Mouse (Mus musculus) layer of hippocampus, adult 2 months (tissue): ENCODE measurements around the gene Kcnh2. TPM values are rescaled to one million over a fixed set of nuclear protein-coding genes. Genes with fewer than 3 reads are reported as not detected.
A peak's percentile ranks its signal among the peaks of the same experiment; 100 is the strongest.

ENCODE experiments used
- DNase-seq, 2 experiments: peaks; one replicate each; pipeline ENCODE4 v3.0.0; 2022; ENCODE audit warnings: low spot score in 2 of 2
- H3K27ac ChIP-seq: fragments of 200-600 bp; 2 replicates; pipeline ENCODE4 v1.8.1; 2022
- H3K4me3 ChIP-seq: fragments of 200-600 bp; 2 replicates; pipeline ENCODE4 v1.8.1; 2022; ENCODE audit warnings: mild to moderate bottlenecking
- CTCF ChIP-seq: fragments of 200-600 bp; conservative IDR thresholded peaks from 2 replicates; pipeline ENCODE4 v1.8.1; 2022; ENCODE audit warnings: antibody characterized with exemption, mild to moderate bottlenecking, moderate library complexity
- total RNA-seq, 2 experiments: library from RNA; stranded (reverse); gene quantifications; 2 replicates each; pipeline ENCODE4 v1.2.3; 2021

Gene Kcnh2
- total RNA-seq, 2 experiments from 2014 or later: 21.7 to 23.6 TPM

GRCm38 (mm10) chr5:24387264-24388241 is 36.1 kb upstream of the Kcnh2 start:
- DNase-seq: peak; percentile 56 to 57
- peak overlapping the region; percentile 4; the same call in 1 of the 2 replicates for H3K27ac ChIP-seq

GRCm38 (mm10) chr5:24385887-24386550 is 34.6 kb upstream of the Kcnh2 start:
- TF ChIP-seq CTCF: no peak
- no peak for DNase-seq
- Histone ChIP-seq H3K4me3 (no peak overlapping the region), H3K27ac (no peak overlapping the region)

More at GRCm38 (mm10) chr5:24387264-24388241, 36.1 kb upstream of the Kcnh2 start:
- TF ChIP-seq CTCF: peak; percentile 54
- peak overlapping the region; percentile 55 for H3K4me3 ChIP-seq

GRCm38 (mm10) chr5:24385374-24385773 is 34.0 kb upstream of the Kcnh2 start:
- no peak for TF ChIP-seq CTCF
- peak overlapping the region; percentile 84; the same call in 1 of the 2 replicates for H3K27ac ChIP-seq

GRCm38 (mm10) chr5:24384407-24384806 is 33.0 kb upstream of the Kcnh2 start:
- Histone ChIP-seq H3K27ac (peak overlapping the region; percentile 84; the same call in 1 of the 2 replicates), H3K4me3 (peak overlapping the region; percentile 75)
- DNase-seq: peak in 1 of 2 experiments; percentile 63
- no peak for TF ChIP-seq CTCF

More at GRCm38 (mm10) chr5:24385374-24385773, 34.0 kb upstream of the Kcnh2 start:
- DNase-seq: no peak
- no peak overlapping the region for H3K4me3 ChIP-seq

- Histone ChIP-seq H3K4me3 (peak overlapping the region; percentile 75), H3K27ac (peak overlapping the region; percentile 84)
- TF ChIP-seq CTCF: peak; percentile 75
- DNase-seq: peak; percentile 88 to 90
These were observed 31.8 kb upstream of the Kcnh2 start for GRCm38 (mm10) chr5:24383026-24383859.

- Histone ChIP-seq H3K27ac (no peak overlapping the region), H3K4me3 (no peak overlapping the region)
- DNase-seq: no peak
- TF ChIP-seq CTCF: no peak
These were observed 30.6 kb upstream of the Kcnh2 start for GRCm38 (mm10) chr5:24381988-24382387.

- H3K27ac ChIP-seq: no peak overlapping the region
- TF ChIP-seq CTCF: no peak
- no peak for DNase-seq
- no peak overlapping the region for H3K4me3 ChIP-seq
These were observed 30.1 kb upstream of the Kcnh2 start for GRCm38 (mm10) chr5:24381486-24381885.

GRCm38 (mm10) chr5:24380499-24380898 is 29.1 kb upstream of the Kcnh2 start:
- no peak for DNase-seq
- TF ChIP-seq CTCF: no peak
- no peak overlapping the region for H3K27ac ChIP-seq
- no peak overlapping the region for H3K4me3 ChIP-seq

- TF ChIP-seq CTCF: no peak
- H3K4me3 ChIP-seq: no peak overlapping the region
- no peak overlapping the region for H3K27ac ChIP-seq
- no peak for DNase-seq
These were observed 28.1 kb upstream of the Kcnh2 start for GRCm38 (mm10) chr5:24379501-24379900.

GRCm38 (mm10) chr5:24378700-24379099 is 27.3 kb upstream of the Kcnh2 start:
- no peak for DNase-seq
- H3K27ac ChIP-seq: no peak overlapping the region
- no peak for TF ChIP-seq CTCF
- H3K4me3 ChIP-seq: no peak overlapping the region

- H3K27ac ChIP-seq: no peak overlapping the region
- no peak overlapping the region for H3K4me3 ChIP-seq
- DNase-seq: no peak
- no peak for TF ChIP-seq CTCF
These were observed 23.4 kb upstream of the Kcnh2 start for GRCm38 (mm10) chr5:24374666-24375328.

- no peak for TF ChIP-seq CTCF
- H3K27ac ChIP-seq: 0 out of 2 replicates have a peak overlapping the region, but pooled peaks have one; percentile 12
- no peak for DNase-seq
- H3K4me3 ChIP-seq: no peak overlapping the region
These were observed 22.8 kb upstream of the Kcnh2 start for GRCm38 (mm10) chr5:24374216-24374615.
